Mouse (Mus musculus): ENCODE measurements around the gene Flywch2. TPM values are rescaled to one million over a fixed set of nuclear protein-coding genes. Genes with fewer than 3 reads are reported as not detected.

Flywch2 gene
- under 1 TPM in 1 of 2 experiments, not detected in 1; 0.55 TPM for total RNA-seq (2021)
- long read RNA-seq, experiment 1 = 0 reads
- long read RNA-seq, experiment 2 = 0 reads

- DNase-seq = peak; percentile 67 to 76
Measured at GRCm38 (mm10) chr17:23785561-23786471, at the start of gene Flywch2. Flywch2 (minus strand) TSS chr17:23786081.

- DNase-seq = no peak
Measured at GRCm38 (mm10) chr17:23831201-23831600, 45.3 kb upstream of the Flywch2 start.

GRCm38 (mm10) chr17:23829064-23829619, 43.3 kb upstream of the Flywch2 start, which contains the start of gene Elob:
Elob (minus strand) TSS chr17:23829136.
- DNase-seq = peak; percentile 90 to 92

GRCm38 (mm10) chr17:23828271-23829001, 42.6 kb upstream of the Flywch2 start:
- no peak for DNase-seq

GRCm38 (mm10) chr17:23825591-23825990, 39.7 kb upstream of the Flywch2 start:
- DNase-seq = no peak

- no peak for DNase-seq
Measured at GRCm38 (mm10) chr17:23823614-23824013, 37.7 kb upstream of the Flywch2 start.

GRCm38 (mm10) chr17:23823018-23823417, 37.1 kb upstream of the Flywch2 start:
- no peak for DNase-seq

GRCm38 (mm10) chr17:23822094-23822493, 36.2 kb upstream of the Flywch2 start:
- DNase-seq = no peak

- DNase-seq = no peak
Measured at GRCm38 (mm10) chr17:23820731-23821130, 34.9 kb upstream of the Flywch2 start.

- no peak for DNase-seq
Measured at GRCm38 (mm10) chr17:23819235-23819634, 33.4 kb upstream of the Flywch2 start.

GRCm38 (mm10) chr17:23818579-23818978, 32.7 kb upstream of the Flywch2 start:
- DNase-seq = no peak

GRCm38 (mm10) chr17:23815641-23816040, 29.8 kb upstream of the Flywch2 start:
- DNase-seq = no peak

GRCm38 (mm10) chr17:23807918-23808317, 22.0 kb upstream of the Flywch2 start:
- DNase-seq = no peak

GRCm38 (mm10) chr17:23806867-23807266, 21.0 kb upstream of the Flywch2 start:
- DNase-seq = peak; percentile 50 to 53

GRCm38 (mm10) chr17:23804426-23805085, 18.7 kb upstream of the Flywch2 start:
- no peak for DNase-seq

GRCm38 (mm10) chr17:23803366-23804041, 17.6 kb upstream of the Flywch2 start:
- peak in 1 of 2 experiments; percentile 72 for DNase-seq

- peak; percentile 97 to 99 for DNase-seq
Measured at GRCm38 (mm10) chr17:23802746-23803365, 17.0 kb upstream of the Flywch2 start.

- no peak for DNase-seq
Measured at GRCm38 (mm10) chr17:23801627-23802026, 15.7 kb upstream of the Flywch2 start.

GRCm38 (mm10) chr17:23797316-23797715, 11.4 kb upstream of the Flywch2 start:
- DNase-seq = no peak

- no peak for DNase-seq
Measured at GRCm38 (mm10) chr17:23795323-23795722, 9.4 kb upstream of the Flywch2 start.

- DNase-seq = no peak
Measured at GRCm38 (mm10) chr17:23791079-23791357, 5.1 kb upstream of the Flywch2 start.
